Mouse (Mus musculus): ENCODE measurements around the gene Wdpcp. TPM values are rescaled to one million over a fixed set of nuclear protein-coding genes. Genes with fewer than 3 reads are reported as not detected.

Gene Wdpcp
- total RNA-seq, 4 experiments from 2014 or later, result 12.7 to 16.4 (median 14.1) TPM

GRCm38 (mm10) chr11:21735272-21735671, 163.2 kb downstream of the Wdpcp start:
- no peak for DNase-seq (ENCODE audit: low spot score in 2 of 2)

GRCm38 (mm10) chr11:21749487-21749886, 177.5 kb downstream of the Wdpcp start:
- no peak for DNase-seq (ENCODE audit: low spot score in 2 of 2)

- peak in 1 of 2 experiments; percentile 17 for DNase-seq (ENCODE audit: low spot score in 2 of 2)
Observed at GRCm38 (mm10) chr11:21763201-21763600, 191.2 kb downstream of the Wdpcp start.

GRCm38 (mm10) chr11:21788831-21789230, 216.8 kb downstream of the Wdpcp start:
- no peak for DNase-seq (ENCODE audit: low spot score in 2 of 2)

GRCm38 (mm10) chr11:21824941-21825340, 252.9 kb downstream of the Wdpcp start:
- no peak for DNase-seq (ENCODE audit: low spot score in 2 of 2)

- no peak for DNase-seq (ENCODE audit: low spot score in 2 of 2)
Observed at GRCm38 (mm10) chr11:21826521-21826920, 254.5 kb downstream of the Wdpcp start.

- DNase-seq (ENCODE audit: low spot score in 2 of 2), result no peak
Observed at GRCm38 (mm10) chr11:21847040-21847439, 275.0 kb downstream of the Wdpcp start.

GRCm38 (mm10) chr11:21864000-21864399, 292.0 kb downstream of the Wdpcp start:
- no peak for DNase-seq (ENCODE audit: low spot score in 2 of 2)

- no peak for DNase-seq (ENCODE audit: low spot score in 2 of 2)
Observed at GRCm38 (mm10) chr11:21864516-21864915, 292.5 kb downstream of the Wdpcp start.

- DNase-seq (ENCODE audit: low spot score in 2 of 2), result no peak
Observed at GRCm38 (mm10) chr11:21868675-21869074, 296.6 kb downstream of the Wdpcp start.

GRCm38 (mm10) chr11:21870863-21871262, 298.8 kb downstream of the Wdpcp start:
- no peak for DNase-seq (ENCODE audit: low spot score in 2 of 2)

- no peak for DNase-seq (ENCODE audit: low spot score in 2 of 2)
Observed at GRCm38 (mm10) chr11:21871728-21872127, 299.7 kb downstream of the Wdpcp start.

GRCm38 (mm10) chr11:21875077-21875476, 303.0 kb downstream of the Wdpcp start:
- DNase-seq (ENCODE audit: low spot score in 2 of 2), result no peak

GRCm38 (mm10) chr11:21894696-21895095, 322.7 kb downstream of the Wdpcp start:
- no peak for DNase-seq (ENCODE audit: low spot score in 2 of 2)

GRCm38 (mm10) chr11:21922531-21922930, 350.5 kb downstream of the Wdpcp start:
- no peak for DNase-seq (ENCODE audit: low spot score in 2 of 2)

Small RNA genes within 50 kb of the gene (microRNA-seq; reads per million reads assigned to microRNA genes)
- 0 reads per million in 2 experiments for gene Gm22990

Other genes with a start within 250 kb of the Wdpcp start
- 10 to 100 TPM; 68.6 to 83.5 (median 78.2) TPM for gene Ugp2, start 201.0 kb upstream of the Wdpcp start, total RNA-seq (2022)
- gene Mdh1, start 132 bp downstream of the Wdpcp start, total RNA-seq (2022), result 1,000 to 10,000 TPM in 2 of 4 experiments, 100 to 1,000 TPM in 2; 821 to 1,026 (median 921) TPM

All from left cerebral cortex, adult 8-10 months (tissue).